ENCODE assay signal across 29 mouse cellular contexts in genomic region chr8:123287362-123287761, GRCm38 (mm10). TPM values are rescaled to one million over a fixed set of nuclear protein-coding genes. Genes with fewer than 3 reads are reported as not detected.
"Had no signal": no experiment of that assay in that cellular context is flagged by ENCODE, and none has a peak within 500 bp of the region (broad histone marks: within the 10 kb centered on the region; RNA-seq: fewer than 3 reads in every experiment).

No protein-coding gene starts in this region.

- H3K27ac ChIP-seq: heart, adult 2 months; heart, embryonic 13.5 days; heart, embryonic 15.5 days; hindbrain, embryonic 10.5 days; hindbrain, embryonic 12.5 days; hindbrain, embryonic 14.5 days; kidney, embryonic 15.5 days; kidney, postnatal 0 days; left cerebral cortex, adult 2 months; limb, embryonic 10.5 days; limb, embryonic 12.5 days; liver, embryonic 13.5 days had no signal

- H3K36me3 ChIP-seq: heart, embryonic 15.5 days had no signal

- H3K9ac ChIP-seq: heart, embryonic 13.5 days; heart, embryonic 15.5 days; hindbrain, embryonic 12.5 days; hindbrain, embryonic 14.5 days; kidney, embryonic 15.5 days; limb, embryonic 12.5 days; liver, embryonic 13.5 days had no signal

- H3K27me3 ChIP-seq: heart, embryonic 13.5 days; heart, embryonic 15.5 days; hindbrain, embryonic 12.5 days; kidney, embryonic 15.5 days; limb, embryonic 12.5 days; liver, embryonic 13.5 days had no signal

- DNase-seq: gastrocnemius, postnatal 14 days; gastrocnemius, postnatal 36 days; heart, adult 11 months; heart, adult 2 months; heart, postnatal 14 days; heart, postnatal 36 days; kidney, adult 11 months; kidney, adult 2 months; kidney, adult 9 months; kidney, postnatal 14 days; kidney, postnatal 36 days; liver; liver, embryonic 13.5 days had no signal

- H3K4me2 ChIP-seq: heart, embryonic 11.5 days; heart, embryonic 13.5 days; heart, embryonic 15.5 days; hindbrain, embryonic 12.5 days; hindbrain, embryonic 14.5 days; kidney, embryonic 15.5 days; limb, embryonic 12.5 days; liver, embryonic 11.5 days; liver, embryonic 13.5 days had no signal

- H3K4me3 ChIP-seq: heart, adult 2 months; heart, embryonic 13.5 days; heart, embryonic 15.5 days; hindbrain, embryonic 10.5 days; hindbrain, embryonic 12.5 days; kidney, embryonic 15.5 days; left cerebral cortex, adult 2 months; limb, embryonic 10.5 days; limb, embryonic 12.5 days; liver, embryonic 13.5 days had no signal

- H3K9me3 ChIP-seq: heart, embryonic 13.5 days; heart, embryonic 15.5 days; hindbrain, embryonic 10.5 days; hindbrain, embryonic 12.5 days; kidney, embryonic 15.5 days; limb, embryonic 10.5 days; limb, embryonic 12.5 days; liver, embryonic 13.5 days had no signal

- H3K4me1 ChIP-seq: hindbrain, embryonic 10.5 days; hindbrain, embryonic 12.5 days; kidney, embryonic 15.5 days; limb, embryonic 10.5 days; limb, embryonic 12.5 days had no signal

- ATAC-seq: hindbrain, embryonic 16.5 days; intestine, embryonic 16.5 days had no signal

RNA-seq across cellular contexts. Expression of gene Fanca, which starts 31.0 kb away (rescaled TPM):
- total RNA-seq: gastrocnemius, adult 18-20 months; gastrocnemius, adult 8-10 months had no signal
